Mouse (Mus musculus) thymus, adult 2 months (tissue): Measurements from ENCODE around the gene Mdk. TPM values are rescaled to one million over a fixed set of nuclear protein-coding genes. Genes with fewer than 3 reads are reported as not detected.

Experiments used
- DNase-seq: peaks from one replicate; pipeline ENCODE4 v3.0.0; 2021
- H3K27ac ChIP-seq: fragments of 200-500 bp; 2 replicates; pipeline ENCODE4 v1.5.1; 2012; ENCODE audit warnings: low read length, control low read depth; ENCODE audit not compliant: control insufficient read depth, insufficient read depth
- H3K27me3 ChIP-seq: fragments of 200-500 bp; 2 replicates; pipeline ENCODE4 v1.6.1; 2012; ENCODE audit warnings: mild to moderate bottlenecking, low read length, moderate library complexity, mixed read lengths; ENCODE audit not compliant: control insufficient read depth, insufficient read depth
- H3K36me3 ChIP-seq: fragments of 200-500 bp; 2 replicates; pipeline ENCODE4 v1.6.1; 2012; ENCODE audit warnings: mild to moderate bottlenecking, low read length, moderate library complexity; ENCODE audit not compliant: control insufficient read depth, insufficient read depth
- H3K4me1 ChIP-seq: fragments of 200-500 bp; replicated peaks from 2 replicates; pipeline ENCODE4 v1.6.1; 2012; ENCODE audit warnings: low read length; ENCODE audit not compliant: control insufficient read depth, insufficient read depth
- H3K4me3 ChIP-seq: fragments of 200-500 bp; 2 replicates; pipeline ENCODE4 v1.5.1; 2012; ENCODE audit warnings: mild to moderate bottlenecking, low read length, control low read depth, moderate library complexity; ENCODE audit not compliant: control insufficient read depth, insufficient read depth
- CTCF ChIP-seq: fragments of 200-500 bp; IDR thresholded peaks from 2 replicates; pipeline ENCODE4 v1.5.1; 2012; ENCODE audit warnings: mild to moderate bottlenecking, control low read depth, low read length, moderate library complexity, borderline replicate concordance; ENCODE audit not compliant: control insufficient read depth, poor library complexity, insufficient read depth; ENCODE audit errors: extremely low read depth
- POLR2A ChIP-seq: fragments of 200-500 bp; IDR thresholded peaks from 2 replicates; pipeline ENCODE4 v1.6.1; 2012; ENCODE audit warnings: mild to moderate bottlenecking, low read length, control low read depth, moderate library complexity; ENCODE audit not compliant: control insufficient read depth, poor library complexity, insufficient read depth; ENCODE audit errors: extremely low read depth
- WGBS: fragments of 180-500 bp; shearing (Covaris S2); methylation state at CpG from one replicate; pipeline ENCODE4 v1.1.7; 2018; 5-methylcytosine and 5-hydroxymethylcytosine counted together
- polyA plus RNA-seq: library from polyadenylated mRNA; depleted of rRNA; stranded (reverse); fragments of >200 nt; gene quantifications from 2 replicates; pipeline ENCODE4 v1.2.3, GENCODE M21; 2012

Gene Mdk
- polyA plus RNA-seq, 1 experiment = 17.7 TPM

DNA sequence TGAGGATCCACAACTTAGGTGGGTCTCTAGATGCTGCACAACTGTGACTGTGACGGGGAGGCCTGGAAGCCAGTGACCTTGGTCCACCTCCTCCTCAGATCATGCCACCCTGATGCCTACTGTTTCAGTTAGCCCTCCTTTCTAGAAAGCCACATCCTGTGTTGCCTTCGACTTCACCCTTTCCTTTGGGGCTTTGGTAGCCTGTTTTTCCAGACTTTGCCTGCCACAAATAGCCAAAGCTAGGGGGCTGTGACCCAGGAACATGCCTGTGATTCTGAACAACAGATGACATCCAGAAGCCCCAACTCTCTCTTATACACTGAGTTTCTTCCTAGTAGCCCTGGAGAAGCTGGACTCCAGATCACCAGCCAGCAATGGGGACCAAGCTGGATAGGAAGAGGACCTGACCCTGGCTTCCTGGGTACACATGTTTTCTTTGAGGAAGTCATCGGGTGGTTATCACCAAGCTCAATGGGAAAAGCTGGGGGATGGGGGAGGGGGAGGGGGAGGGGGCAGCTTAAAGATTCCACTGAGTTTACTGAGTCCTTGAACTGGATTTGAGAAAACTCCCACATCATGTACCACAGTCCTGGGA, 32.6 kb upstream of the Mdk start:
- H3K4me1 ChIP-seq = peaks cover 41% of the 10 kb centered on the region
- no peak overlapping the region for H3K4me3 ChIP-seq
- no peak for DNase-seq
- 27% methylated on average over 3 of the region's 3 CpGs for WGBS
- H3K36me3 ChIP-seq = no peaks in the 10 kb centered on the region
- no peaks in the 10 kb centered on the region for H3K27me3 ChIP-seq
- no peak for TF ChIP-seq POLR2A
- no peak for TF ChIP-seq CTCF
- H3K27ac ChIP-seq = peak overlapping the region; percentile 19; the same call in 1 of the 2 replicates

DNA sequence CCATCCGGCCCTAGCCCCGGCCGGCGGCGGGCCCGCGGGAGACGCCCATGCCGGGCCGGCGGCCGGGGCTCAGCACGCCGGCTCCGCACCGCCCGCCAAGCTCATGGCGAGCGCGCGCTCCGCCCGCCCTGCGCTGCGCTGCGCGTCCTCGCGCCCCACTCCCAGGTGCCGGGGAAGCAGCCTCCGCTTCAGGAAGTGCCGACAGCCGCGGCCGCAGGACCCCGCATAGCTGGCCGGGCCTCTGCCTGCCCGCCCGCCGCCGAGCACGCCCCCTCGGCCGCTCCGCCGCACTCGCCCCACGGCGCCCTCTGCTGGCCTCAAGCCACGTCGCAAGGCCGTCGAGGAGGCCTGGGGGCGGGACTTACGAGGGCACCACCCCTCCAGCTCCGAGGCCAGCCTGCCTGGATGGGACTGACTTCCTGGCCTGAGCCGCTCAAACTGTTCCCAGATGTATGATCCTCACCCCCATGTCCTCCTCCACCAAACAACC, 31.4 kb upstream of the Mdk start:
- peak; percentile 97 for DNase-seq
- H3K36me3 ChIP-seq = no peaks in the 10 kb centered on the region
- no peaks in the 10 kb centered on the region for H3K27me3 ChIP-seq
- H3K4me3 ChIP-seq = peak overlapping the region; percentile 73
- H3K4me1 ChIP-seq = peaks cover 54% of the 10 kb centered on the region
- under 1% methylated on average over 57 of the region's 57 CpGs for WGBS
- peak; percentile 92 for TF ChIP-seq CTCF
- TF ChIP-seq POLR2A = peak; percentile 82
- H3K27ac ChIP-seq = peak overlapping the region; percentile 2; the same call in 1 of the 2 replicates

DNA sequence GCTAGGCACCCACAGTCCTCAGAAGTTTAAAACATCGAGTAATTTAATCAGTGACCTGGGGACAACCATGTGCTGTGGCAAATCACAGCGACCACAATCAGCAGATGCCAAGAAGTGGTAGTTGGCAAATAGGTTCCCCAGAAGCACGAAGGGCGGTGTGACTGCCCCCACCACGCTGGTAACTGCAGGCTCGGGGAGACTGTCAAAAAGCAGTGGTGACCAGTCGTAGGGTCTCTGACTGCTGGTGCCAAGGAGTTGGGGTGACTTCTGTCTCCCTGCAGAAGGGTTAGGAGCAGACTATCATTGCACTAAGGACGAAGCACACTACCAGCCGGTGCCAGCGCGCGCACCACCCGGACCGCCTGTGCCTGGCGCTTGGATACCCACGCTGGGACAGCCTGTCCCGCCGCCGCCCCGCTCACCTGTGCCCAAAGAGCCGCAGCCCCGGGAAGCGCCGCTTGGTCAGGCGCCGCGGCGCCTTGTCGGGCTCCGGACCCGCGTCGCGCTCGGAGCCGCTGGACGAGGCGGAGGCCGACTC, 30.8 kb upstream of the Mdk start:
- H3K36me3 ChIP-seq = no peaks in the 10 kb centered on the region
- H3K4me1 ChIP-seq = peaks cover 57% of the 10 kb centered on the region
- peak overlapping the region; percentile 73 for H3K4me3 ChIP-seq
- no peak for DNase-seq
- TF ChIP-seq CTCF (no peak), POLR2A (no peak)
- H3K27me3 ChIP-seq = no peaks in the 10 kb centered on the region
- under 1% methylated on average over 39 of the region's 39 CpGs for WGBS
- peak overlapping the region; percentile 88 for H3K27ac ChIP-seq

DNA sequence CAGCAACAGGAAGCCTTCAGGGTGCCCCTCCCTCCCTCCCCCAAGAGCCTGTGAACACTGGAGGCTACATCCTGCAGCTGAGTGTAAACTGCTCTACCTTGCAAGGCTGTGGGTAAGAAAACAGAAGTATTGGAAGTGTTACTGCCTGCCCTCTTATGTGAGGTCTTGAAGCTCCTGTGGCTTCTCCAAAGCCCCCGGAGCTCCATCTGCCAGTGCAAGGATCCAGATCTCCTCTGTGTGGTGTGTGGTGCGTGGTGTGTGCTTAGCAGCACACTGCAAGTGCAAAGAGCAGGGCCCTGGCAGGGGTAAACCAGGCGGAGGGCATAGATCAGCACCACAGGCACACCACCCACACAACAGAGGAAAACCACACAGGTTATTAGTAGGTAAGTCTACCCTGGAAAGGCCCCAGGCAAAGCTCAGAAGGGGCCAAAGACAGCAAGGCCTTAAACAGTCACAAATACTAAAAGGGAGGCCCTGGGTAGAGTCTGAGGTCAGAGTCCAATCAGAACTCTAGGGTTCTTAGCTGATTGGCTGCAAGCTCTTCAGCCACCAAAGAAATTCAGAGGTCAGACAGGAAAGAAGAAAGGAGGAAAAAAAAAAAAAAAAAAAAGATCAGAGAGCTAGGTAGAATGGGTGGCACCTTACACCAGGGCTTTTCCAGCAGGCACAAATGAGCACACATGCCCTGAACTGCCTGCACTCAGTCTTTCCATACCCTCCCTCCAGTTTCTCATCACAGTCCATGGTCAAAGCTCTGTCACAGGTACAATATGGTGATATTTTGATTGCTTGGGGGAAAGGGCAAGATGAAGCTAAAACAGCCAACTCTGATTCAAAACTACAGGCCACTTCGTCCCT, 30.0 kb upstream of the Mdk start:
- WGBS = 12% methylated on average over 4 of the region's 4 CpGs
- peak overlapping the region; percentile 73 for H3K4me3 ChIP-seq
- H3K4me1 ChIP-seq = peaks cover 64% of the 10 kb centered on the region
- peak overlapping the region; percentile 88 for H3K27ac ChIP-seq
- 0 out of 2 replicates have a peak, but pooled peaks have one; percentile 25 for TF ChIP-seq CTCF
- TF ChIP-seq POLR2A = no peak
- no peaks in the 10 kb centered on the region for H3K36me3 ChIP-seq
- no peaks in the 10 kb centered on the region for H3K27me3 ChIP-seq
- peak; percentile 43 for DNase-seq

DNA sequence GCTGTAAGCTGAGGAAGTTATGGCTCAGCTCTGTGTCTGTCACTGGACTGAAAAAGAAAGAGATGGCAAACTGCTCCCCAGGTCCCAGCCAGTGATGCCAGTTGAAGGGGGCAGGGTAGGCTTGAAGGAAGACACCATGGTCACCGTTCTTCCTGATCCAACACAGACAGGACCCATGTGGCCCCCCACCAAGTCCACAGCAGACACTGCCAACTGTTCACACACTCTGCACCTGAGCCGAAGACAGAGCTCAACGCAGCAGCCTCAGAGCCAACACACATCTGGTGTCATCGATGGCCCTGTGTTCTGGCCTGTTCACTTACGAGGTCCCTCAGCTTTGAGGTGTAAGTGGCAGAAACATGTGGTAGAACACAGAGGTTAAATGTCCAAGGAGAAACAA, 28.4 kb upstream of the Mdk start:
- TF ChIP-seq CTCF (no peak), POLR2A (no peak)
- WGBS = 89% methylated on average over 5 of the region's 5 CpGs
- H3K27ac ChIP-seq = no peak overlapping the region; the same call in 1 of the 2 replicates
- no peak overlapping the region for H3K4me3 ChIP-seq
- H3K27me3 ChIP-seq = no peaks in the 10 kb centered on the region
- H3K36me3 ChIP-seq = no peaks in the 10 kb centered on the region
- peaks cover 73% of the 10 kb centered on the region for H3K4me1 ChIP-seq
- DNase-seq = no peak

DNA sequence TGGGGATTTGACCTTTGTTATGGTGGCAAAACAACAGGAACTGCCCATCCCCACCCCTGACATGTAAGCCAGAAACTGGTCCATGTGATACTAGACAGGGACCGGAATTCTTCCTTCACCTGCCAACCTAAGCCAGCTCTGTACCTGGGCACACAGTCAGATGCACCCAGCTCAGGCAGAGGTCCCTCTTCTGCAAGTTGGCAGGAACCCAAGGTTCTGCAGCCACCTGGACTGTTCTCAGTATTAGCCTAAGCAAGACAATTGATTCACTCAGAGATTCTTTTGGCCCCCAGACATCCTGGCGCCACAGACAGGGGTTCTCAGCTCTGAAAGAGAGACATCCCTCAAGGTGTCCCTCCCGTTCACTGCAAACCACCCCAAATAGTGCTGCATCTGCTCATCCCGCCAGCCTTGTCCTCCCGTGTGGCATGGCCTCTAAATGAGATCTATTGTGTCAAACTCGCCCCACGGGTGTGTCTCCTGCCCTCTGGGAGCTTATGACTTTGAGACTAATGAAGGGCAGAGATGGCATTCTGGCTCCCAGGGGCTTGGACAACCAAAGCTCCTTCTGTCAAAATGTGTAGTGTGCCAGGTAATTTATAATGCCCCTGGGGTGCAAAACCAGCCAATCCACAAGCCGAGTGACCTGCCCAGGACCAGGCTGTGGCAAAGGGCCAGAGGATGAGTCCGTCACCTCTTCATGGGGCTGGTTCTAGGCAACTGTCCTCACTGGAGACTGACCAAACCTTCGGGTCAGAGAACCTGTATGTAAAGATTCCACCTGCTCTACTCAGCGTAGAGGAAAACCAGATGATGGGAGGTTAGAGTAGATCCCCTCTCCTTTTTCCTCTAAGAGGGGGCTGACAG, 27.7 kb upstream of the Mdk start:
- Histone ChIP-seq H3K27ac (no peak overlapping the region), H3K4me1 (peaks cover 73% of the 10 kb centered on the region), H3K27me3 (no peaks in the 10 kb centered on the region), H3K4me3 (no peak overlapping the region), H3K36me3 (no peaks in the 10 kb centered on the region)
- DNase-seq = no peak
- TF ChIP-seq POLR2A (no peak), CTCF (no peak)
- 86% methylated on average over 11 of the region's 11 CpGs for WGBS
